Mouse (Mus musculus) CH12.LX (cell line): ENCODE data around the gene Tmem238l. TPM values are rescaled to one million over a fixed set of nuclear protein-coding genes. Genes with fewer than 3 reads are reported as not detected.

Experiments
- DNase-seq: peaks from one replicate; pipeline ENCODE4 v3.0.0-alpha.2; 2013; ENCODE audit errors: extremely low read depth
- H3K27ac ChIP-seq: 2 replicates; pipeline ENCODE4 v1.5.1; 2012; ENCODE audit warnings: low read depth, mild to moderate bottlenecking, control low read depth, moderate library complexity; ENCODE audit not compliant: insufficient read depth
- H3K27me3 ChIP-seq: replicated peaks from 2 replicates; pipeline ENCODE3; 2012; ENCODE audit warnings: inconsistent platforms
- H3K36me3 ChIP-seq, 2 experiments: replicated peaks in 1 of 2; 2 replicates each; pipeline versions ENCODE3 to v1.6.1; 2012; ENCODE audit warnings: inconsistent platforms in 1 of 2, low read length in 1 of 2, mild to moderate bottlenecking in 1 of 2, mixed read lengths in 1 of 2, moderate library complexity in 1 of 2; ENCODE audit not compliant: control insufficient read depth in 1 of 2, insufficient read depth in 1 of 2
- H3K4me1 ChIP-seq, 2 experiments: 2 replicates each; pipeline ENCODE4 v1.6.1; 2012; ENCODE audit warnings: inconsistent platforms in 1 of 2, moderate library complexity in 1 of 2; ENCODE audit not compliant: insufficient read depth in 2 of 2, control insufficient read depth in 1 of 2
- H3K4me2 ChIP-seq: 2 replicates; pipeline ENCODE4 v1.6.1; 2012; ENCODE audit warnings: low read depth, mild to moderate bottlenecking, control low read depth; ENCODE audit not compliant: poor library complexity, insufficient read depth, severe bottlenecking
- H3K4me3 ChIP-seq, 3 experiments: fragments of 150-350 bp in 1 of 3; sonication (generic) in 1 of 3; replicated peaks in 1 of 3; 2 replicates each; pipeline versions ENCODE3 to v1.5.1; 2011 to 2012; ENCODE audit warnings: low read depth in 2 of 3, low read length in 2 of 3, mild to moderate bottlenecking in 2 of 3, moderate library complexity in 2 of 3, control low read depth in 1 of 3, improper control_type of control experiment in 1 of 3, inconsistent platforms in 1 of 3, mixed read lengths in 1 of 3; ENCODE audit not compliant: poor library complexity in 1 of 3
- H3K79me2 ChIP-seq: replicated peaks from 2 replicates; pipeline ENCODE4 v1.6.1; 2012; ENCODE audit warnings: mild to moderate bottlenecking, moderate library complexity; ENCODE audit not compliant: control insufficient read depth, poor library complexity, insufficient read depth, severe bottlenecking; ENCODE audit errors: extremely low read depth
- H3K9ac ChIP-seq: 2 replicates; pipeline ENCODE4 v1.6.1; 2012; ENCODE audit warnings: low read depth, mild to moderate bottlenecking, control low read depth, moderate library complexity; ENCODE audit not compliant: insufficient read depth
- H3K9me3 ChIP-seq: replicated peaks from 2 replicates; pipeline ENCODE3; 2012; ENCODE audit warnings: low read length, inconsistent platforms, mixed read lengths
- BHLHE40 ChIP-seq: IDR thresholded peaks from 2 replicates; pipeline ENCODE4 v1.6.1; 2011; ENCODE audit warnings: mild to moderate bottlenecking, low read depth, low read length, improper control_type of control experiment
- CHD2 ChIP-seq: IDR thresholded peaks from 2 replicates; pipeline ENCODE4 v1.6.1; 2011; ENCODE audit warnings: low read length, improper control_type of control experiment
- E2F4 ChIP-seq: IDR thresholded peaks from 2 replicates; pipeline ENCODE4 v1.6.1; 2011; ENCODE audit warnings: low read depth, low read length, improper control_type of control experiment; ENCODE audit not compliant: insufficient replicate concordance
- ELF1 ChIP-seq: IDR thresholded peaks from 2 replicates; pipeline ENCODE4 v1.6.1; 2014; ENCODE audit warnings: low read depth, mild to moderate bottlenecking, inconsistent platforms, low read length, improper control_type of control experiment
- HCFC1 ChIP-seq: IDR thresholded peaks from 2 replicates; pipeline ENCODE4 v1.6.1; 2012; ENCODE audit warnings: low read depth, mild to moderate bottlenecking, inconsistent platforms, low read length, improper control_type of control experiment
- JUND ChIP-seq: conservative IDR thresholded peaks from 2 replicates; pipeline ENCODE4 v1.6.1; 2011; ENCODE audit warnings: low read depth, low read length, improper control_type of control experiment
- MAFK ChIP-seq: IDR thresholded peaks from 2 replicates; pipeline ENCODE4 v1.6.1; 2011; ENCODE audit warnings: low read length, improper control_type of control experiment; ENCODE audit not compliant: insufficient replicate concordance
- MAX ChIP-seq: IDR thresholded peaks from 2 replicates; pipeline ENCODE4 v1.6.1; 2011; ENCODE audit warnings: low read length, improper control_type of control experiment
- NRF1 ChIP-seq: IDR thresholded peaks from 2 replicates; pipeline ENCODE4 v1.6.1; 2014; ENCODE audit warnings: low read depth, mild to moderate bottlenecking, inconsistent platforms, low read length, improper control_type of control experiment, moderate library complexity
- RAD21 ChIP-seq: IDR thresholded peaks from 2 replicates; pipeline ENCODE4 v1.6.1; 2011; ENCODE audit warnings: low read depth, mild to moderate bottlenecking, low read length, improper control_type of control experiment, moderate library complexity
- TBP ChIP-seq: conservative IDR thresholded peaks from 2 replicates; pipeline ENCODE4 v1.6.1; 2011; ENCODE audit warnings: low read depth, low read length, improper control_type of control experiment
- USF1 ChIP-seq: IDR thresholded peaks from 2 replicates; pipeline ENCODE4 v1.6.1; 2014; ENCODE audit warnings: low read depth, mild to moderate bottlenecking, inconsistent platforms, low read length, improper control_type of control experiment
- USF2 ChIP-seq: conservative IDR thresholded peaks from 2 replicates; pipeline ENCODE4 v1.6.1; 2011; ENCODE audit warnings: low read depth, low read length, improper control_type of control experiment
- dilution Hi-C: fragments of 300-500 bp; cut with MboI; formaldehyde crosslinking; loops from 2 replicates; pipeline ENCODE4 v1.14.3; 2020; ENCODE audit warnings: low sequenced_read_pairs; ENCODE audit not compliant: extremely low pct_unique_long_range_greater_than_20kb, extremely low pct_ligation_motif_present
- in situ Hi-C: fragments of 300-500 bp; cut with MboI; formaldehyde crosslinking; loops from 3 replicates; pipeline ENCODE4 v1.14.3; 2019; ENCODE audit warnings: low sequenced_read_pairs, low pct_ligation_motif_present, low pct_unique_long_range_greater_than_20kb, mixed read lengths
- polyA plus RNA-seq: library from polyadenylated mRNA; unstranded; fragments of >175 nt; gene quantifications from 2 replicates; pipeline ENCODE4 v1.2.1, GENCODE M21; 2012; ENCODE audit warnings: low read depth; ENCODE audit not compliant: insufficient read length
- total RNA-seq, 2 experiments: library from RNA; depleted of rRNA; stranded (reverse); fragments of 300-350 nt in 1 of 2; fragments of >200 nt in 1 of 2; gene quantifications; 2 replicates each; pipeline ENCODE4 v1.2.3; 2012 to 2014

Tmem238l gene
- total and polyA plus RNA-seq, 3 experiments, result not detected

GRCm38 (mm10) chr11:66975606-66976330 lies 19.3 kb downstream of the Tmem238l start:
- in situ Hi-C loops (no loop called here), dilution Hi-C loops (no loop called here)
- H3K27ac ChIP-seq, result no peak overlapping the region
- H3K4me1 ChIP-seq, result peaks cover 0 to 10% of the 10 kb centered on the region in 2 experiments; a peak in 2 of 4 replicates
- DNase-seq, result no peak
- no peak overlapping the region for H3K9ac ChIP-seq
- no peaks in the 10 kb centered on the region for H3K79me2 ChIP-seq
- no peak overlapping the region for H3K4me2 ChIP-seq
- no peak overlapping the region for H3K4me3 ChIP-seq
- peaks cover 58% of the 10 kb centered on the region for H3K27me3 ChIP-seq
- H3K36me3 ChIP-seq, result no peaks in the 10 kb centered on the region
- TF ChIP-seq MAFK (no peak), CHD2 (no peak), ELF1 (no peak), E2F4 (no peak), HCFC1 (no peak), RAD21 (no peak), USF2 (no peak), MAX (no peak), USF1 (no peak), JUND (no peak), NRF1 (no peak)
- H3K9me3 ChIP-seq, result peaks cover 12% of the 10 kb centered on the region

DNA sequence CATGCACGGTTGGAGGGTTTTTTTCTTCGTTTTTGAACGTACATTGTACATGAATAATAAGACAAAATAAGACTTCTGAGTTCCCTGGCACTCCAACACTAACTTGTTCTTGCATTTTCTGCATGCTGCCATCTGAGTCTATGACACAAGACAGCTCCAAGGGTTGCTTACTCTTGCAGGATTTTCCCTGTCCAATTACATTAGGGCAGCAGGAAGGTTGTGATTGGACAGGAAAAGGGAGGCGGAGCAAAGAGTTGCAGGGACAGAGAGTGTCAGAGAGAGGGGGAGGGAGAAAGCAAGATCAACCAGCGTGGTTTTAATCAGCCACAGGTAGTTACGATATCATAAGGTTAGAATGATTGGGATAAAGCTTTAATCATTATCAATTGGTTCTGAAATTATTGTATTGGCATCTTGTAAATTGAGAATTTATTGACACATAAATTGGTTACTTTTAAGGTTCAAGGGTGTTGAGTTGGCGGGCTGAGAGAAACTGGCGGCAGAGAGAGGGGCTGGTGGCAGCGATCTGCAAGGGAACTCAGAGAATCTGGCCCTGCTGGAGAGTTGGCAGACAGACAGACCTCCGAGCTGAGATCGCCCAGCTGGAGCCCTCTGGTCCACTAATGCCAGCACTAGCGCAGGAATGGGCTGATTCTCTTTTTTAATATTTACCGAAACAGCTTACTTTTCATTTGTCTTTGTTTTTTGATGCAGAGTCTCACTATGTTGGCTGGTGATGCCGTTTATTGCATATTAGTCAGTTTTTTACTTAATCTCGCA lies 25.1 kb downstream of the Tmem238l start:
- H3K27me3 ChIP-seq, result peaks cover 69% of the 10 kb centered on the region
- DNase-seq, result no peak
- H3K4me1 ChIP-seq, result peaks cover 9 to 25% of the 10 kb centered on the region in 2 experiments; a peak in 3 of 4 replicates
- H3K79me2 ChIP-seq, result no peaks in the 10 kb centered on the region
- no peaks in the 10 kb centered on the region for H3K9me3 ChIP-seq
- H3K27ac ChIP-seq, result no peak overlapping the region
- no peak overlapping the region for H3K4me3 ChIP-seq
- TF ChIP-seq BHLHE40, result no peak
- TF ChIP-seq ELF1, result no peak
- no peak for TF ChIP-seq TBP
- H3K4me2 ChIP-seq, result no peak overlapping the region
- H3K9ac ChIP-seq, result no peak overlapping the region
- in situ Hi-C loops (loop anchor here (5.0 kb wide), 1 partner anchor 59 kb away; no protein-coding TSS in a partner anchor), dilution Hi-C loops (no loop called here)
- H3K36me3 ChIP-seq, result no peaks in the 10 kb centered on the region
